Mouse (Mus musculus) ES-E14 (cell line): Measurements from ENCODE around the gene Mpc2. TPM values are rescaled to one million over a fixed set of nuclear protein-coding genes. Genes with fewer than 3 reads are reported as not detected.
A peak's percentile ranks its signal among the peaks of the same experiment; 100 is the strongest.

ENCODE experiments used
- DNase-seq: peaks from one replicate; pipeline ENCODE4 v3.0.0-alpha.2; 2013; ENCODE audit warnings: low read depth, low spot score
- H3K27ac ChIP-seq: 2 replicates; pipeline ENCODE4 v1.5.1; 2012; ENCODE audit warnings: low read depth, mild to moderate bottlenecking, low read length, moderate library complexity, mixed read lengths; ENCODE audit not compliant: poor library complexity, insufficient read depth, severe bottlenecking
- H3K36me3 ChIP-seq: 2 replicates; pipeline ENCODE4 v1.6.1; 2012; ENCODE audit warnings: mild to moderate bottlenecking, low read length, moderate library complexity, mixed read lengths; ENCODE audit not compliant: control insufficient read depth, poor library complexity, insufficient read depth, severe bottlenecking
- H3K4me1 ChIP-seq, 2 experiments: fragments of 150-350 bp in 1 of 2; sonication (generic) in 1 of 2; 2 replicates each; pipeline ENCODE4 v1.6.1; 2012; ENCODE audit warnings: low read length in 2 of 2, mild to moderate bottlenecking in 1 of 2, mixed read lengths in 1 of 2; ENCODE audit not compliant: control insufficient read depth in 2 of 2, insufficient read depth in 2 of 2, poor library complexity in 1 of 2
- H3K4me3 ChIP-seq, 2 experiments: fragments of 150-350 bp in 1 of 2; sonication (generic) in 1 of 2; 2 replicates each; pipeline ENCODE4 v1.5.1; 2012; ENCODE audit warnings: low read length in 2 of 2, low read depth in 1 of 2, mild to moderate bottlenecking in 1 of 2, mixed read lengths in 1 of 2; ENCODE audit not compliant: insufficient read depth in 1 of 2, poor library complexity in 1 of 2, severe bottlenecking in 1 of 2
- H3K9ac ChIP-seq: 2 replicates; pipeline ENCODE4 v1.6.1; 2012; ENCODE audit warnings: low read depth, mild to moderate bottlenecking, low read length, mixed read lengths; ENCODE audit not compliant: poor library complexity, insufficient read depth, severe bottlenecking
- H3K9me3 ChIP-seq: fragments of 150-350 bp; sonication (generic); 2 replicates; pipeline ENCODE4 v1.6.1; 2012; ENCODE audit warnings: low read depth, mild to moderate bottlenecking, low read length; ENCODE audit not compliant: control insufficient read depth, insufficient read depth
- CHD2 ChIP-seq: IDR thresholded peaks from 2 replicates; pipeline ENCODE4 v1.6.1; 2014; ENCODE audit warnings: mild to moderate bottlenecking, low read depth, low read length, inconsistent platforms
- HCFC1 ChIP-seq: IDR thresholded peaks from 2 replicates; pipeline ENCODE4 v1.6.1; 2012; ENCODE audit warnings: low read length, inconsistent platforms, borderline replicate concordance; ENCODE audit not compliant: insufficient read depth
- MAFK ChIP-seq: IDR thresholded peaks from 2 replicates; pipeline ENCODE4 v1.6.1; 2014; ENCODE audit warnings: mild to moderate bottlenecking, low read depth, low read length, inconsistent platforms; ENCODE audit not compliant: insufficient read depth
- ZC3H11A ChIP-seq: IDR thresholded peaks from 2 replicates; pipeline ENCODE4 v1.6.1; 2012; ENCODE audit warnings: low read depth, mild to moderate bottlenecking, inconsistent platforms, low read length, borderline replicate concordance
- ZNF384 ChIP-seq: IDR thresholded peaks from 2 replicates; pipeline ENCODE4 v1.6.1; 2012; ENCODE audit warnings: low read depth, low read length, inconsistent platforms
- in situ Hi-C, 2 experiments: fragments of 600-800 bp; cut with MboI; formaldehyde crosslinking; loops; one replicate each; pipeline ENCODE4 v1.15.1; 2025; ENCODE audit warnings: low sequenced_read_pairs in 2 of 2, inconsistent platforms in 1 of 2; ENCODE audit not compliant: unreplicated experiment in 2 of 2
- total RNA-seq: library from RNA; depleted of rRNA; stranded (reverse); fragments of 300-350 nt; gene quantifications from 2 replicates; pipeline ENCODE4 v1.2.3, GENCODE M21; 2012; rRNA removed

Gene Mpc2
- total RNA-seq, result 17.3 and 26.8 TPM in 2 replicates

DNA sequence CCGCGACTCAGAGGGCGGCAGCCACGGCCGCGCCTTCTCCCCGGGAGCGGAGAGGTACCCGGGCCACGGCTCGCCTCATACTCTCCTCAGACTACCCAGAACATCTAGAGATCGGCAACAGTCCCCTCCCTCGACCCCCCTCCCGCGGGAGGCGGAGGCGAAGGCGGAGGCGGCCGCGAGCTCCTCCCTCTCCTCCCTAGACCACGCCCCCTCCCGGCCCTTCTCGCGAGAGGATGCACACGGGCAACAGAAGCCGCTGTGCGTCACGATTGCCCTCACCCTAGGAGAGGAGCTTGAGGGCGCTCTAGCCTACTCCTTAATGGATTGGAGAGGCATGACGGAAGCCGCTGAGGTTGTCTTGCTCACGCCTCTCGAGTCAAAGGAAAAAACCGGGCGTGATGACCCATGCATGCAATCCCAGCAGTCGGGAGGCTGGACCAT, at the start of gene Mpc2, which contains the start of gene Dcaf6:
TSS of gene Mpc2 (plus strand) at position 278 of the 441 bp plus-strand sequence.
TSS of gene Dcaf6 (minus strand) at position 116 of the 441 bp plus-strand sequence.
- peak within 1 kb of the TSS; percentile 82 to 92 for H3K4me3 ChIP-seq
- 0 out of 4 replicates have a peak, but pooled peaks cover 0 to 2% of the 10 kb centered on the region in 2 experiments for H3K4me1 ChIP-seq
- peak; percentile 92 for DNase-seq
- in situ Hi-C loops, result no loop called here
- peak within 1 kb of the TSS; percentile 22 for H3K27ac ChIP-seq
- H3K9ac ChIP-seq, result peak within 1 kb of the TSS; percentile 88
- TF ChIP-seq CHD2, result peak; percentile 96
- no peak for TF ChIP-seq HCFC1
- no peak for TF ChIP-seq MAFK
- no peak for TF ChIP-seq ZC3H11A
- no peaks in the 10 kb centered on the region for H3K9me3 ChIP-seq
- H3K36me3 ChIP-seq, result no peaks in the 10 kb centered on the region

DNA sequence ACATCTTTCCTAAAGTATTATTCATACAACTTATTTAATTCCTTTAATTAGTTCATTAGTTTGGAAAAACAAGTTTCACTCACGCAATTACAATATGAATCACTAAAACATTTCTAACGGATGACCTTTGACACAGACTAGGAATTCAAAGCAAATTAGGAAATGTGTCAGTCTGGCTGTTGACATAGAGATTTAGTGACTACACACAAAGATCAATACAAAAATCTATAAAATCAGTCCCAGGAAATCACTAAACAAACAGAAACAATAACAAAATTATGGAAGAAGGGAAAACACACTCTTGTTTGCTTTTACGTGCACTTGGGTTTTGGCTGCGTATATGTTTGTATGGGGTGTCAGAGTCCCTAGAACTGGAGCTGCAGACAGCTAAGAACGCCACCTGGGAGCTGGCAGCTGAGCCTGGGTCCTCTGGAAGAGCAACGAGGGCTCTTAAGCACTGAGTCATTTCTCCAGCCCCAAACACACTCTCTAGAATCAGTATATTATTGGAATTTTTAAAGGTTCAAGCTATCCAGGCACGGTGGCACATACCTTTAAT, 39.0 kb upstream of the Mpc2 start:
- Histone ChIP-seq H3K9ac (no peak overlapping the region), H3K4me3 (no peak overlapping the region), H3K9me3 (no peaks in the 10 kb centered on the region), H3K27ac (no peak overlapping the region), H3K4me1 (no peaks in the 10 kb centered on the region), H3K36me3 (no peaks in the 10 kb centered on the region)
- in situ Hi-C loops, result no loop called here
- no peak for DNase-seq
- TF ChIP-seq CHD2, result no peak
- TF ChIP-seq MAFK, result no peak
- TF ChIP-seq ZC3H11A, result no peak
- no peak for TF ChIP-seq ZNF384

DNA sequence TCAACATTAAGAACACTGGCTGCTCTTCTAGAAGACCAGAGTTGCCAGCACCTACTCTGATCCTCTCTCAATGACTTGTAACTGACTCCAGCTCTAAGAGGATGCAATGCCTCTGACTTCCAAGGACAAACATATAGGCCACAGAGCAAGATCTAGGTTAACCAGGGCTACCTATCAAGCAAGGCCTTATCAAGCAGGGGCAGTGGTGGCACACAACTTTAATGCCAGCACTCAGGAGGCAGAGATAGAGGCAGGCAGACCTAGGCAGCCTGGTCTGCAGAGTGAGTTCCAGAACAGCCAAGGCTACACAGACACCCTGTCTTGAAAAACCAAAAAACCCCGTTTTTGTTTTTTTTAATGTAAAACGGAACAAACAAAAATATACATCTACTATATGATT, 34.2 kb upstream of the Mpc2 start:
- in situ Hi-C loops, result no loop called here
- no peak for TF ChIP-seq MAFK
- no peak for TF ChIP-seq ZC3H11A
- H3K9ac ChIP-seq, result no peak overlapping the region
- DNase-seq, result no peak
- no peak overlapping the region for H3K4me3 ChIP-seq
- no peaks in the 10 kb centered on the region for H3K9me3 ChIP-seq
- H3K36me3 ChIP-seq, result no peaks in the 10 kb centered on the region
- H3K27ac ChIP-seq, result no peak overlapping the region
- H3K4me1 ChIP-seq, result no peaks in the 10 kb centered on the region

DNA sequence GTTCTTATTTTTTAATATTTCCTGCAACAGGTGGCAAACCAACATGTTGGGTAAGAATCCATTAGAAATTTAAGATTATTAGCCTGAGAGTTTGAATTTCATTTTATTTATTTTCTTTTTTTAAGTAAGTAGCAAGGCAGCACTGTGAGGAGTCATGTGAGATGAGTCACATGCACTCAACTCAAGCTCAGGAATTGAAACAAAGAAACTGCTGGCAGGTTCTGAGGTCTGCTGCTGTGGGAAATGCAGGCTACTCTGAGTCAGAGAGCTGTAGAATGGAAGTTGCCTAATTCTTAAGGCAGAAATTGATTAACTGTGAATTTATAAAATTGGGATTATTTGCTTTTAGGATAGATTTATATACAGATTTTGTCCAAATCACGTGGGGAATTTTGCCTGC, 27.6 kb upstream of the Mpc2 start:
- TF ChIP-seq HCFC1 (no peak), ZNF384 (no peak)
- no peak for DNase-seq
- in situ Hi-C loops, result no loop called here
- H3K36me3 ChIP-seq, result no peaks in the 10 kb centered on the region
- no peaks in the 10 kb centered on the region for H3K4me1 ChIP-seq
- no peak overlapping the region for H3K9ac ChIP-seq
- no peak overlapping the region for H3K4me3 ChIP-seq
- H3K27ac ChIP-seq, result no peak overlapping the region
- no peaks in the 10 kb centered on the region for H3K9me3 ChIP-seq

DNA sequence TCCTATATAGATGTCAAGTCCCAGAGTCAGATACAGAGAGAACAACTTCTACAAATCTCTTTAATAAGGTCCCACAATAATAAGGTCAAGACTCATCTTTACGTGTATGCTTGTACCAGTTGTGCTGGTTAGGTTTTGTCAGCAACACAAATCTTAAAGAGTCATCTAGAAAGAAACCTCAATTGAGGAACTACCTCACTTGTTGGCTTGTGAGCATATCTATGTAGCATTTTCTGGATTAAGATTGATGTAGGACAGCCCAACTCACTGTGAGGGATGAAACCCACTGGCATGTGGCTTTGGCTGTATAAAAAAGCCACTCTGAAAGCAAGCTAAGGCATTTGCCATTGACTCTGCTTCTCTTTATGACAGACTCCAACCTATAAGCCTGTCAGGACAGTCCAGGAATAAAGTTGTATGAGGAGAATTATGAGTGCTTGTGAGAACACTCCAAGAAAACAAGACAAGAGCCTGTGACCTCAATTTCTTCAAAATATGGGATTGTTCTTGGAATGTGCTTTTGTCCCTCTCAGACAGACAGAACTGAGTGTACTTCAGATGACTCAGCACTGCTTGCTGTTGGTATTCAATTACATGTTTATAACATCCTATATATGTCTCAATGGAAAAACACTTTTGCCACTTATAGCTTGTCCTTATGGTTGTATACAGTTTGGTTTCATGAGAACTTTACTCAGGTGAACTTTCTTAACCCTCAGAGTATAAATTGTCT, 22.0 kb upstream of the Mpc2 start:
- no peak for DNase-seq
- H3K9ac ChIP-seq, result no peak overlapping the region
- in situ Hi-C loops, result no loop called here
- no peaks in the 10 kb centered on the region for H3K9me3 ChIP-seq
- no peak overlapping the region for H3K27ac ChIP-seq
- TF ChIP-seq HCFC1, result no peak
- TF ChIP-seq ZNF384, result no peak
- no peak for TF ChIP-seq CHD2
- TF ChIP-seq MAFK, result 0 out of 2 replicates have a peak, but pooled peaks have one; percentile 4
- no peak for TF ChIP-seq ZC3H11A
- no peaks in the 10 kb centered on the region for H3K36me3 ChIP-seq
- no peaks in the 10 kb centered on the region for H3K4me1 ChIP-seq
- H3K4me3 ChIP-seq, result no peak overlapping the region
